Mouse (Mus musculus): ENCODE measurements at regions not wholly inside any gene's neighbourhood (a gene's known extent, or its start where the extent isn't known, plus 50 kb on each side); places are given as distances from the start of the nearest gene placed in this dataset.

DNA sequence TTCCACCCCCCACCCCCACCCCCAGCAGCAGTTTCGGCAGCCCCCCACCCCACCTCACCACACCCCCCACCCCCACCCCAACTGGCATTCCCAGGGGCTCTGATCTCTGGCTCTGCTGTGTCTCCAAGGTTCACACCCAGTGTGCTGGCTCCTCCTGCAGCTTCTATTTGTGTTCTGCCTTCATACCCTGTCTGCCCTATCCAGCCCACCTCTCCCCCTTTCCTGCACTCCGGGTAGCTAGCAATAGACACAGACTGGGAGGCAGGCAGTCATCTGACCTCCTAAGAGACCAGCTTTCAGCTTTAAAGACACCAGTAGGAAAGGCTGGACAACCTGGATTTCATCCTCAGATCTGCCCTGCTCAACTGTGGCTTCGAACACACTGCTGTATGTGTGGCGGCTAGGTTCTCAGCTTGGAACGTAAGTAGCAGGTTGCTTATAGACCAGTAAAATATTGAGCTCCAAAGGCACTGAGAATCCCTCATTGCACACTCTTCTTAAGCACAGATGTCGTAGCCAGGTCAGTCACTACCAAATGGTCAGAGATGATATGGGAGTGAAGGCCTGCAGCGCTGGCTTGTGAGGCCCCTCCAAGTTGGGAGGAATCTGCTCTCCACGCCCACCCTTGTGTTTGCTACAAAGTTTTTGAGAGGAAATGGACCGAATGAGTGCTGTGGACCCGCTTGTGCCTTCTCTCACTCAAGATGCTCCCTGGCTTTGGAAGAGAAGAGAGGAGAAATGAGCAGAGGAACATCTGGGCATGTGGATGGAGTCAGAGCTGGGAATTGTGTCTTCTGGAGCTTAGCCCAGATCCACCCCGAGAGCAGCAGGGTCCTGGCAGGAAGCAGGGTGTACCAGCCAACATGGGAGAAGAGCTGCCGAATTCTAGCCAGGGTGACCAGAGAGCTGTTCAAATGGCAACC, 187.1 kb downstream of the Bcl2l11 start:
- Histone ChIP-seq H3K36me3 (ENCODE audit: insufficient read depth, low read length) (no peaks in the 10 kb centered on the region), H3K9me3 (ENCODE audit: low read length) (no peaks in the 10 kb centered on the region), H3K27me3 (ENCODE audit: insufficient read depth, low read length) (no peaks in the 10 kb centered on the region), H3K4me2 (replicated peaks; ENCODE audit: low read depth, low read length) (peak overlapping the region; percentile 48), H3K4me1 (ENCODE audit: insufficient read depth, low read length) (peaks cover 28% of the 10 kb centered on the region), H3K4me3 (ENCODE audit: low read length) (no peak overlapping the region), H3K27ac (ENCODE audit: low read length) (no peak overlapping the region), H3K9ac (replicated peaks; ENCODE audit: low read length) (no peak overlapping the region; the same call in 1 of the 2 replicates)
- peak; percentile 80 for ATAC-seq (ENCODE audit: low FRiP score, low TSS enrichment)
- 54% methylated on average over 12 of the region's 12 CpGs for WGBS

DNA sequence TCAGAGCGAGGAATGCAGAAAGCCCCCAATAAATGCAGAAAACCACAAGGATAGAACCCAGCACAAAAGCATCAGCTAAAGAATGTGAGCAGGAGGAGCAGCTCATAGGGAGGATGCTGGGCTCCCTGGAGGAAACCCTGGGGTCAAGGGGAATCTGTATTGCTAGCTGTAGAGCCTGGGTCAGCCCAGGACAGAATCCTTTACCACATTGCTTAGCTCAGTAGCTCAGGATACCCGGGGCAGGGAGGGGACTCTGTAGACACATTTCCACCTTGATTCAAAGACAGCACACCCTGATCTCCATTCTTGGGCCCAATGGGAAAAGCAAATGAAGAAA, 187.7 kb downstream of the Bcl2l11 start:
- Histone ChIP-seq H3K4me3 (ENCODE audit: low read length) (no peak overlapping the region), H3K27ac (ENCODE audit: low read length) (no peak overlapping the region)
- WGBS, result 44% methylated on average over 2 of the region's 2 CpGs

DNA sequence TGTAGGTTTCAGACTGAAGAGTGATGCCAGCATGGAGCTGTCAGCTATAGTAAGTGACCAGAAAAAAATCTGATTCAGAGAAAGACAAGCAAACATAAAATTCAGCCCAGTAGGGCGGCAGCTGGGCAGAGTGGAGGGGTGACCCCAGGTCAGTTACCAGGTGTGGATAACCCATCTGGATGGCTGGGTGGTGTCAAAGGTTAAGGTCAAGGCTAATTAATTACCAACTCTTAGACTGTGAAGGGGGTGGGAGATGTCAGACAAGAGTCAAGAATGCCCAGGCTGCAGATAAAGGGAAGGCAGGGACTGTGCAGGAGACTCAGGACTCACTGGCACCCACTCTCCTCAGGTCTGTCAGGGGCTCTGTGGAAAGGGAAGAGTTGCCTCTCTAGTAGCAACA, 188.1 kb downstream of the Bcl2l11 start:
- peaks cover 34% of the 10 kb centered on the region for H3K4me1 ChIP-seq (ENCODE audit: insufficient read depth, low read length)
- no peaks in the 10 kb centered on the region for H3K27me3 ChIP-seq (ENCODE audit: insufficient read depth, low read length)
- H3K4me2 ChIP-seq (replicated peaks; ENCODE audit: low read depth, low read length), result no peak overlapping the region
- H3K4me3 ChIP-seq (ENCODE audit: low read length), result no peak overlapping the region
- H3K9ac ChIP-seq (replicated peaks; ENCODE audit: low read length), result no peak overlapping the region
- H3K9me3 ChIP-seq (ENCODE audit: low read length), result no peaks in the 10 kb centered on the region
- 44% methylated on average over 1 of the region's 1 CpGs for WGBS
- H3K27ac ChIP-seq (ENCODE audit: low read length), result no peak overlapping the region
- ATAC-seq (ENCODE audit: low FRiP score, low TSS enrichment), result 0 out of 2 replicates have a peak, but pooled peaks have one; percentile 31
- no peaks in the 10 kb centered on the region for H3K36me3 ChIP-seq (ENCODE audit: insufficient read depth, low read length)

More for the DNA sequence above, 187.7 kb downstream of the Bcl2l11 start:
- peaks cover 32% of the 10 kb centered on the region for H3K4me1 ChIP-seq (ENCODE audit: insufficient read depth, low read length)
- H3K4me2 ChIP-seq (replicated peaks; ENCODE audit: low read depth, low read length), result no peak overlapping the region
- H3K36me3 ChIP-seq (ENCODE audit: insufficient read depth, low read length), result no peaks in the 10 kb centered on the region
- ATAC-seq (ENCODE audit: low FRiP score, low TSS enrichment), result no peak
- no peak overlapping the region for H3K9ac ChIP-seq (replicated peaks; ENCODE audit: low read length)
- no peaks in the 10 kb centered on the region for H3K27me3 ChIP-seq (ENCODE audit: insufficient read depth, low read length)
- no peaks in the 10 kb centered on the region for H3K9me3 ChIP-seq (ENCODE audit: low read length)

DNA sequence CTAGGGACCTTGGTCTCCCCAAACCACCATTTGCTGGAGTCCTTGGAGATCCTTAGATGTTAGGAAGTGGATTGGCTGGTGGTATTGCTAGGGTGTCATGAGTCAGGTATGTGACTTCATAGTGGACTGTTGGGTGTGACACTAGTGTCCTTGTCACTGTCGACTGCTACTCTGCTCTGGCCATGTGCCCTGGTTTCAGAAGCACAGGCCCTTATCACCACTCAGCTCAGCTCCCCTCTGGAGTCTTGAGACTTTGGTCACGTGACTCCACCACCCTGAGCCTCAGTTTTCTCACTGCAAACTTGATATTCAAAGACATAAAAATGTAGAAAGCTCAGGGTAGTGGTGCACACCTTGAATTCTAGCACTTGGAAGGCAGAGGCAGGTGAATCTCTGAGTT, 190.7 kb downstream of the Bcl2l11 start:
- 90% methylated on average over 2 of the region's 2 CpGs for WGBS
- no peak overlapping the region for H3K27ac ChIP-seq (ENCODE audit: low read length)
- no peak for ATAC-seq (ENCODE audit: low FRiP score, low TSS enrichment)
- no peak overlapping the region for H3K9ac ChIP-seq (replicated peaks; ENCODE audit: low read length)
- no peaks in the 10 kb centered on the region for H3K27me3 ChIP-seq (ENCODE audit: insufficient read depth, low read length)
- H3K4me3 ChIP-seq (ENCODE audit: low read length), result no peak overlapping the region
- no peaks in the 10 kb centered on the region for H3K36me3 ChIP-seq (ENCODE audit: insufficient read depth, low read length)
- no peak overlapping the region for H3K4me2 ChIP-seq (replicated peaks; ENCODE audit: low read depth, low read length)
- no peaks in the 10 kb centered on the region for H3K9me3 ChIP-seq (ENCODE audit: low read length)
- peaks cover 29% of the 10 kb centered on the region for H3K4me1 ChIP-seq (ENCODE audit: insufficient read depth, low read length)

DNA sequence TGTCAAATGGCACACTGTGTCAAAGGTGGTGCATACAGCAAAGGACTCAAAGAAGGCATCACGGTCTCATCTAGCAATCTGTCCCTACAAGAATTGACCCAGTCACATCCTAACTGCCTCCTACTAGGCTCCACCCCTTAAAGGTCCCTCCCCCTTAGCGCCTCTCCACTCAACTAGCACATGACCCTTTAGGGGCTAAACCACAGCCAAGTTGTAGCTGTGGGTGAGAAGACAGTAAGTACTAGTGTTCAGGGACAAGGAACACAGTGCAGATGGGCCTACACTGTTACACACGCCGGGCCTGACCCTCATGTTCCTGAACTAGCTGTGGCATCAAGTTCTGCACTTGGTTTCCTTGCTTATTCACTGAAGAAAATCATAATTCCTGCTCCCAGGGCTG, 192.4 kb downstream of the Bcl2l11 start:
- Histone ChIP-seq H3K27me3 (ENCODE audit: insufficient read depth, low read length) (no peaks in the 10 kb centered on the region), H3K27ac (ENCODE audit: low read length) (no peak overlapping the region), H3K4me3 (ENCODE audit: low read length) (no peak overlapping the region), H3K9ac (replicated peaks; ENCODE audit: low read length) (no peak overlapping the region), H3K4me1 (ENCODE audit: insufficient read depth, low read length) (peaks cover 15% of the 10 kb centered on the region), H3K4me2 (replicated peaks; ENCODE audit: low read depth, low read length) (no peak overlapping the region), H3K9me3 (ENCODE audit: low read length) (no peaks in the 10 kb centered on the region), H3K36me3 (ENCODE audit: insufficient read depth, low read length) (no peaks in the 10 kb centered on the region)
- no peak for ATAC-seq (ENCODE audit: low FRiP score, low TSS enrichment)
- WGBS, result 60% methylated on average over 4 of the region's 4 CpGs

DNA sequence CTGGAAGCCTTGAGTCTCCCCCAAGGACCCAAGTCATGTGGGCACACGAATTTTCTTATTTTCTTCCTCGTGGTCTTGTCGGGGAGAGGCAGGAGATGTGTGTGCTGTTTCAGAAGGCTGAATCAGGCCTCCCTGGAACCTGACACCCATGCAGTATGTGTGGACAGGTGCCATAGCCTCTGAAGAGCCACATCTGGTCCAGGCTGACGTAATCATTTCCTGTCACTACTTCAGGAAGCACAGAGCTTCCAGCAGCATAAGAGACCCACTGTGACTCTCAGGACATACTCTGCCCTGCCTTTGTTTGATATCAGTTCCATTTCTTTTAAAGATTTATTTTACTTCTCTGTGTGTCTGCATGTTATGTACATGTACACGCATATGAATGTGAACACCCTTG, 193.1 kb downstream of the Bcl2l11 start:
- H3K27ac ChIP-seq (ENCODE audit: low read length), result no peak overlapping the region
- peak; percentile 61; the same call in 1 of the 2 replicates for ATAC-seq (ENCODE audit: low FRiP score, low TSS enrichment)
- no peaks in the 10 kb centered on the region for H3K9me3 ChIP-seq (ENCODE audit: low read length)
- no peak overlapping the region for H3K4me3 ChIP-seq (ENCODE audit: low read length)
- H3K4me1 ChIP-seq (ENCODE audit: insufficient read depth, low read length), result peaks cover 9% of the 10 kb centered on the region; the same call in 1 of the 2 replicates
- H3K9ac ChIP-seq (replicated peaks; ENCODE audit: low read length), result no peak overlapping the region
- no peak overlapping the region for H3K4me2 ChIP-seq (replicated peaks; ENCODE audit: low read depth, low read length)
- 24% methylated on average over 5 of the region's 5 CpGs for WGBS
- no peaks in the 10 kb centered on the region for H3K27me3 ChIP-seq (ENCODE audit: insufficient read depth, low read length)
- H3K36me3 ChIP-seq (ENCODE audit: insufficient read depth, low read length), result no peaks in the 10 kb centered on the region

DNA sequence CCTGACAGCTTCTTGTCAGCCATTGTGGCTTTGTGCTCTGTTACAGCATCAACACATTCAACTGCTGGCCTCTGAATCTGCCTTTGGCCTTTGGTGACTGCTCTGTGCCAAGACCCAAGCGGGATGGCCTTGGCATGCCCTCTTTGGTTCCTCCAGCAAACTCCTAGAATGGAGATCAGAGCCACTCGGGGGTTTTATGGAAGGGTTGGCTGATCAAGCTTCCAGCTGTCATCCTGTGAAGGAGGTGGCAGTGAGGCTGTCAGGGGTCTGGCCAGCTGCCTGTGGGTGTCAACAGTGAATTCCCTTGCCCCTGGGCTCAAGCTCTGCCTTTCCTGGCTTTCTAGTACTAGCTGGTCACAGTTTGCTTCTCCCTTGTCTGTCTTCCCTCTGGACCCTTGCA, 195.6 kb downstream of the Bcl2l11 start:
- no peak overlapping the region for H3K4me3 ChIP-seq (ENCODE audit: low read length)
- no peaks in the 10 kb centered on the region for H3K27me3 ChIP-seq (ENCODE audit: insufficient read depth, low read length)
- 42% methylated on average over 2 of the region's 2 CpGs for WGBS
- no peak overlapping the region for H3K4me2 ChIP-seq (replicated peaks; ENCODE audit: low read depth, low read length)
- H3K4me1 ChIP-seq (ENCODE audit: insufficient read depth, low read length), result peaks cover 15% of the 10 kb centered on the region; the same call in 1 of the 2 replicates
- no peak overlapping the region for H3K27ac ChIP-seq (ENCODE audit: low read length)
- no peaks in the 10 kb centered on the region for H3K9me3 ChIP-seq (ENCODE audit: low read length)
- no peak overlapping the region for H3K9ac ChIP-seq (replicated peaks; ENCODE audit: low read length)
- H3K36me3 ChIP-seq (ENCODE audit: insufficient read depth, low read length), result no peaks in the 10 kb centered on the region
- no peak for ATAC-seq (ENCODE audit: low FRiP score, low TSS enrichment)

DNA sequence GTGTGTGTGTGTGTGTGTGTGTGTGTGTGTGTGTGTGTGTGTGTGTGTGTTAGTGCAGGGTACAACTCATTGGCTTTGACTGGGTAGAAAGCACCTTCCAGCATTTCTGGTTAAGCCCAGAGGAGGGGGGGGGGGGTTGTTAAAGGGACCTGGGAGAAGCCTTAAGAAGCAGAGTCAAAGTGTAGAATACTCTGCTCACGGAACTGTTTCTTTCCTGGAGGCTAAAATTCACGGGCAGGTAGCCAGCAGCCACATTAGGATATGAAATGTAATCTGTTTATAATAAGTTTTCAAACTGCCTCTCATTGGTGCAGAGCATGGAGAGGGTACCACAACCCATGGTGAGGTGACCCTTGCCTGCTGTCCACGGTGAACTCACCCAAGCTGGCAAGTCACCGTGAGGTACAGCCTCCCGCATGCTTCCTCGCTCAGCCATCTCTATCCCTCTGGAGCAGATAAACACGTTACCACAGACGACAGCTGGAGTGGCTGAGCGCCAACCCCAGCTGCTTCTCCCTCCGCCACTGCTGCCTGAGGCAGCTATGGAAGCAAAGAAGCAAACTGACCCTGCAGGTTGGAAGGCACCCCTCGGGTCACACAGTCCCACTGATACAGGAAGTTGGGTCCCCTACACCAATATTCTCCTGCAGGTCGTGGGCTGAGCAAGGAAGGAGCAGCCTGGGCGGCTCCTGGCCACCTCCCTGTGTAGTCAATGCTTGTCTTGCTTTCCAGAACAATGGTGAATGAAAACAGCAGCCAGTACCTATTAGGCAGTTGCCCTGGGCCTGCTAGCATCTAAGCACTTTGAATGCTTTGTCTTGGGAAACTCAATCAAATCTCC, 198.6 kb downstream of the Bcl2l11 start:
- peak; percentile 61; the same call in 1 of the 2 replicates for ATAC-seq (ENCODE audit: low FRiP score, low TSS enrichment)
- H3K4me1 ChIP-seq (ENCODE audit: insufficient read depth, low read length), result peaks cover 7% of the 10 kb centered on the region; the same call in 1 of the 2 replicates
- H3K36me3 ChIP-seq (ENCODE audit: insufficient read depth, low read length), result no peaks in the 10 kb centered on the region
- H3K4me2 ChIP-seq (replicated peaks; ENCODE audit: low read depth, low read length), result 0 out of 2 replicates have a peak overlapping the region, but pooled peaks have one; percentile 9
- no peaks in the 10 kb centered on the region for H3K9me3 ChIP-seq (ENCODE audit: low read length)
- 28% methylated on average over 13 of the region's 13 CpGs for WGBS
- no peak overlapping the region for H3K9ac ChIP-seq (replicated peaks; ENCODE audit: low read length)
- no peaks in the 10 kb centered on the region for H3K27me3 ChIP-seq (ENCODE audit: insufficient read depth, low read length)
- 0 out of 2 replicates have a peak overlapping the region, but pooled peaks have one; percentile 0 for H3K27ac ChIP-seq (ENCODE audit: low read length)
- no peak overlapping the region for H3K4me3 ChIP-seq (ENCODE audit: low read length)

DNA sequence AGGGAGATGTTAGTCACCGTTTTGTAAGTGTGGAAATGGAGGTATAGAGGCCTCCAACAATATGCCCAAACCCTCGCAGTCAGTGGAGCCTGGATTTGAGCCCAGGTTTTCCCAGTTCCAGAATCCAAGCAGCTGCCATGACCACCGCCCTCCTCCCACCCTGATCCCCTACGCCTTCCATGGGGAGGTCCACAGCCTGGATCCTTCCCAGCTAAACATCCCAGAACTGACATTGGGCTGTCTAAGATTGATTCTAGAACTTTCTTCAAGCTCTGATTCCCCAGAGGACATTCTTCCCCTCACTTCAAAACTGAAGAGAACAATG, 199.2 kb downstream of the Bcl2l11 start:
- H3K9ac ChIP-seq (replicated peaks; ENCODE audit: low read length), result no peak overlapping the region
- H3K4me3 ChIP-seq (ENCODE audit: low read length), result no peak overlapping the region
- no peaks in the 10 kb centered on the region for H3K9me3 ChIP-seq (ENCODE audit: low read length)
- no peaks in the 10 kb centered on the region for H3K27me3 ChIP-seq (ENCODE audit: insufficient read depth, low read length)
- 69% methylated on average over 4 of the region's 4 CpGs for WGBS
- no peak overlapping the region for H3K27ac ChIP-seq (ENCODE audit: low read length)
- ATAC-seq (ENCODE audit: low FRiP score, low TSS enrichment), result no peak
- H3K4me1 ChIP-seq (ENCODE audit: insufficient read depth, low read length), result peaks cover 7% of the 10 kb centered on the region; the same call in 1 of the 2 replicates
- no peak overlapping the region for H3K4me2 ChIP-seq (replicated peaks; ENCODE audit: low read depth, low read length)
- H3K36me3 ChIP-seq (ENCODE audit: insufficient read depth, low read length), result no peaks in the 10 kb centered on the region
